Mouse (Mus musculus): ENCODE results near the gene Gm3233. TPM values are rescaled to one million over a fixed set of nuclear protein-coding genes. Genes with fewer than 3 reads are reported as not detected.
"Not testable (repeated sequence)": the region's sequence is repeated elsewhere in the genome, so short reads cannot be mapped to it uniquely, and the experiment has no call there.

Gm3233 gene
- polyA plus RNA-seq, 1 experiment from 2014 or later, result not detected

DNA sequence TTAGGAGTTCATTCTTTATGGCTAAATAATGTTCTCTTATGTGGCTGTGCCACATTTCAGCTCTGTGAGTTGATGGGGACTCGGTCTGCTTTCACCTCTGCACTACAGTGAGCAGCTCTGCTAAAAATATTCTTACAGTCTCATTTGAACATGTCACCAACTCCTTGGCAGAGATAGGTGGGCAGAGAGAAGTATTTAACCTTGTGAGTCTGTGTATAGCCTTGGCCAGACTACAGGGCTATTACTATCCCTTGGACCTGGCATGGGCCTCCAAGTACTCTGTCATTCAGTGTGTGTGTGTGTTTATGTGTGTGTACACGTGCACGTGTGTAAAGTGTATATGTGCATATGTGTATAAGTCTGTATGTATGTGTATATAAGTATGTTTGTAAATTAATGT lies 23.9 kb upstream of the Gm3233 start:
- ATAC-seq (ENCODE audit: low FRiP score, low TSS enrichment); H3K9ac ChIP-seq (replicated peaks; ENCODE audit: low read length); H3K4me2 ChIP-seq (ENCODE audit: low read length); H3K27ac ChIP-seq (replicated peaks; ENCODE audit: low read depth, low read length); DNase-seq; H3K9me3 ChIP-seq (ENCODE audit: control insufficient read depth, low read length); H3K27me3 ChIP-seq (ENCODE audit: control insufficient read depth, insufficient read depth, low read length); H3K4me3 ChIP-seq (replicated peaks; ENCODE audit: low read depth, low read length); H3K36me3 ChIP-seq (ENCODE audit: control insufficient read depth, insufficient read depth, low read length); H3K4me1 ChIP-seq (ENCODE audit: control insufficient read depth, insufficient read depth, low read length): not testable (repeated sequence)
- 87% methylated on average over 1 of the region's 3 CpGs for WGBS

DNA sequence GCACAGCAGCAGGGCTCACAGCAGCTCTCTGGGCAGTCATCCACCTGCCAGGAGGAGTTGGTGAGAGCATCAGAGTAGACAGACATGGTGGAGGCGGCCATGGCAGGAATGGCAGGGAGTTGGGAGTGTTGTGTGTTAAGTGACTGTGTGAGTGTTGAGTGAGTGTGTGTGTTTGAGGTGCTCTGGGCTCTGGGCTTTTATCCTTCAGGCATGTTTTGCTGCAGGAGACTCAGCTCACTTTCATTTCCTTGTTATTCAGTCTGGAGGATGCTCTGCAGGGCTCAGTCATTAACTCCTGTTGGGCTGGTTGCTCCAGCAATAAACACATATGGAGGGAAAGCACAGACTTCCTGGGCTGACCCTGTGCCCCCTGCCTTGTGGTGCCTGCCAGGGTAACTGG lies 23.0 kb upstream of the Gm3233 start, which contains the start of gene Gm3250:
Gene Gm3250 (minus strand): TSS at position 101 of the 400 bp plus-strand sequence.
- WGBS, result 60% methylated on average over 1 of the region's 1 CpGs

DNA sequence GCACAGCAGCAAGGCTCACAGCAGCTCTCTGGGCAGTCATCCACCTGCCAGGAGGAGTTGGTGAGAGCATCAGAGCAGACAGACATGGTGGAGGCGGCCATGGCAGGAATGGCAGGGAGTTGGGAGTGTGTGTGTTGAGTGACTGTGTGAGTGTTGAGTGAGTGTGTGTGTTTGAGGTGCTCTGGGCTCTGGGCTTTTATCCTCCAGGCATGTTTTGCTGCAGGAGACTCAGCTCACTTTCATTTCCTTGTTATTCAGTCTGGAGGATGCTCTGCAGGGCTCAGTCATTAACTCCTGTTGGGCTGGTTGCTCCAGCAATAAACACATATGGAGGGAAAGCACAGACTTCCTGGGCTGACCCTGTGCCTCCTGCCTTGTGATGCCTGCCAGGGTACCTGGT lies 17.4 kb upstream of the Gm3233 start, which contains the start of gene Gm7138:
Gene Gm7138 (minus strand): TSS at position 101 of the 400 bp plus-strand sequence.
- not testable (repeated sequence) for H3K4me1 ChIP-seq (ENCODE audit: control insufficient read depth, insufficient read depth, low read length); H3K4me2 ChIP-seq (ENCODE audit: low read length); H3K9ac ChIP-seq (replicated peaks; ENCODE audit: low read length); H3K4me3 ChIP-seq (replicated peaks; ENCODE audit: low read depth, low read length); H3K27me3 ChIP-seq (ENCODE audit: control insufficient read depth, insufficient read depth, low read length); H3K36me3 ChIP-seq (ENCODE audit: control insufficient read depth, insufficient read depth, low read length); ATAC-seq (ENCODE audit: low FRiP score, low TSS enrichment); H3K9me3 ChIP-seq (ENCODE audit: control insufficient read depth, low read length); H3K27ac ChIP-seq (replicated peaks; ENCODE audit: low read depth, low read length); DNase-seq
- 64% methylated on average over 1 of the region's 1 CpGs for WGBS

More for the DNA sequence above, 23.0 kb upstream of the Gm3233 start, which contains the start of gene Gm3250:
- H3K27me3 ChIP-seq (ENCODE audit: control insufficient read depth, insufficient read depth, low read length); H3K36me3 ChIP-seq (ENCODE audit: control insufficient read depth, insufficient read depth, low read length); H3K4me2 ChIP-seq (ENCODE audit: low read length); H3K27ac ChIP-seq (replicated peaks; ENCODE audit: low read depth, low read length); H3K9ac ChIP-seq (replicated peaks; ENCODE audit: low read length); ATAC-seq (ENCODE audit: low FRiP score, low TSS enrichment); DNase-seq; H3K9me3 ChIP-seq (ENCODE audit: control insufficient read depth, low read length); H3K4me1 ChIP-seq (ENCODE audit: control insufficient read depth, insufficient read depth, low read length); H3K4me3 ChIP-seq (replicated peaks; ENCODE audit: low read depth, low read length): not testable (repeated sequence)

DNA sequence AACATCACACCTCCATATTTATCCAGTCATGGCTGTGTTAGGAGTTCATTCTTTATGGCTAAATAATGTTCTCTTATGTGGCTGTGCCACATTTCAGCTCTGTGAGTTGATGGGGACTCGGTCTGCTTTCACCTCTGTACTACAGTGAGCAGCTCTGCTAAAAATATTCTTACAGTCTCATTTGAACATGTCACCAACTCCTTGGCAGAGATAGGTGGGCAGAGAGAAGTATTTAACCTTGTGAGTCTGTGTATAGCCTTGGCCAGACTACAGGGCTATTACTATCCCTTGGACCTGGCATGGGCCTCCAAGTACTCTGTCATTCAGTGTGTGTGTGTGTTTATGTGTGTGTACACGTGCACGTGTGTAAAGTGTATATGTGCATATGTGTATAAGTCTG lies 12.7 kb upstream of the Gm3233 start:
- H3K27me3 ChIP-seq (ENCODE audit: control insufficient read depth, insufficient read depth, low read length); DNase-seq; ATAC-seq (ENCODE audit: low FRiP score, low TSS enrichment); H3K4me1 ChIP-seq (ENCODE audit: control insufficient read depth, insufficient read depth, low read length); H3K9ac ChIP-seq (replicated peaks; ENCODE audit: low read length); H3K4me2 ChIP-seq (ENCODE audit: low read length); H3K4me3 ChIP-seq (replicated peaks; ENCODE audit: low read depth, low read length); H3K36me3 ChIP-seq (ENCODE audit: control insufficient read depth, insufficient read depth, low read length); H3K9me3 ChIP-seq (ENCODE audit: control insufficient read depth, low read length); H3K27ac ChIP-seq (replicated peaks; ENCODE audit: low read depth, low read length): not testable (repeated sequence)
- 88% methylated on average over 2 of the region's 3 CpGs for WGBS

DNA sequence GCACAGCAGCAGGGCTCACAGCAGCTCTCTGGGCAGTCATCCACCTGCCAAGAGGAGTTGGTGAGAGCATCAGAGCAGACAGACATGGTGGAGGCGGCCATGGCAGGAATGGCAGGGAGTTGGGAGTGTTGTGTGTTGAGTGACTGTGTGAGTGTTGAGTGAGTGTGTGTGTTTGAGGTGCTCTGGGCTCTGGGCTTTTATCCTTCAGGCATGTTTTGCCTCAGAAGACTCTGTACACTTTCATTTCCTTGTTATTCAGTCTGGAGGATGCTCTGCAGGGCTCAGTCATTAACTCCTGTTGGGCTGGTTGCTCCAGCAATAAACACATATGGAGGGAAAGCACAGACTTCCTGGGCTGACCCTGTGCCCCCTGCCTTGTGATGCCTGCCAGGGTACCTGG lies 11.7 kb upstream of the Gm3233 start, which contains the start of gene Gm3238:
Gene Gm3238 (minus strand): TSS at position 101 of the 400 bp plus-strand sequence.
- H3K4me3 ChIP-seq (replicated peaks; ENCODE audit: low read depth, low read length); DNase-seq; H3K4me2 ChIP-seq (ENCODE audit: low read length); H3K27ac ChIP-seq (replicated peaks; ENCODE audit: low read depth, low read length); H3K9ac ChIP-seq (replicated peaks; ENCODE audit: low read length); H3K4me1 ChIP-seq (ENCODE audit: control insufficient read depth, insufficient read depth, low read length); ATAC-seq (ENCODE audit: low FRiP score, low TSS enrichment); H3K27me3 ChIP-seq (ENCODE audit: control insufficient read depth, insufficient read depth, low read length); H3K36me3 ChIP-seq (ENCODE audit: control insufficient read depth, insufficient read depth, low read length); H3K9me3 ChIP-seq (ENCODE audit: control insufficient read depth, low read length): not testable (repeated sequence)
- WGBS, result 79% methylated on average over 1 of the region's 1 CpGs

DNA sequence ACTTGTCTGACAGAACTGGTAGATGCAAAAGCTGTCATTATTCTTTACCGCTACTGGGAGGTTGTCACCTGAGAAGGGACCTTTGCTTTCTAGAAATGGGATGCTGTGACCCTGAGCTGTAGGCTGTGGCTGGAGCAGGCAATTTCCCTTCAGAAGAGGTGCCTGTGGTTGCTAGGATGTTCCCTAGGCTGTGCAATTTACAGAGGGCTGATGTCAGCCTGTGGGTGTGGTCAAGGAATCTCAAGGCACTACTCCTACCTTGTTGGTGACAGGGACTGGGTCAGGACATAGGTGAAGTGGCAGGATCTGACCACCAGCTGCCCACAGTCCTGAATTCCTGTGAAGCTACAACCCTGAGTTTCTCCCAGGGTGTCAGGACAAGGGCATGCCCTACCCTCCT lies 10.2 kb upstream of the Gm3233 start:
- 81% methylated on average over 1 of the region's 1 CpGs for WGBS
- DNase-seq, result no peak
- H3K27ac ChIP-seq (replicated peaks; ENCODE audit: low read depth, low read length), result no peak overlapping the region
- no peaks in the 10 kb centered on the region for H3K9me3 ChIP-seq (ENCODE audit: control insufficient read depth, low read length)
- H3K4me2 ChIP-seq (ENCODE audit: low read length), result no peak overlapping the region
- H3K36me3 ChIP-seq (ENCODE audit: control insufficient read depth, insufficient read depth, low read length), result no peaks in the 10 kb centered on the region
- H3K9ac ChIP-seq (replicated peaks; ENCODE audit: low read length), result no peak overlapping the region
- no peak overlapping the region for H3K4me3 ChIP-seq (replicated peaks; ENCODE audit: low read depth, low read length)
- no peak for ATAC-seq (ENCODE audit: low FRiP score, low TSS enrichment)
- H3K4me1 ChIP-seq (ENCODE audit: control insufficient read depth, insufficient read depth, low read length), result no peaks in the 10 kb centered on the region
- no peaks in the 10 kb centered on the region for H3K27me3 ChIP-seq (ENCODE audit: control insufficient read depth, insufficient read depth, low read length)

DNA sequence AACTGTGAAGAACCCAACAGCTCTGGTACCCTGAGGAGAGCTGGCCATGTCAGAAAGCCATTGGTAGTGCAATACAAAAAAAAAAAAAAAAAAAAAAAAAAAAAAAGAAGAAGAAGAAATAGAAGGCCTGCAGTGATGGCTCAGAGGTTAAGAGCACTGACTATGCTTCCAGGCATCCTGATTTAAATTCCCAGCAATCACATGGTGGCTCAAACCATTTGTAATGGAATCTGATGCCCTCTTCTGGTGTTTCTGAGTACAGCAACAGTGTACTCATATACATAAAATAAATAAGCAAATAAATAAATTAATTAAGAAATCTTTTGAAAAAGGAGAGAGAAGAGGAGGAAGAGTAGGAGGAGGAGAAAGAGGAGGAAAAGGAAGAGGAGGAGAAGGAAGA lies 6.0 kb downstream of the Gm3233 start:
- no peak overlapping the region for H3K27ac ChIP-seq (replicated peaks; ENCODE audit: low read depth, low read length)
- ATAC-seq (ENCODE audit: low FRiP score, low TSS enrichment) (no peak), DNase-seq (no peak)
- no peaks in the 10 kb centered on the region for H3K36me3 ChIP-seq (ENCODE audit: control insufficient read depth, insufficient read depth, low read length)
- no peaks in the 10 kb centered on the region for H3K27me3 ChIP-seq (ENCODE audit: control insufficient read depth, insufficient read depth, low read length)
- no peaks in the 10 kb centered on the region for H3K4me1 ChIP-seq (ENCODE audit: control insufficient read depth, insufficient read depth, low read length)
- H3K9ac ChIP-seq (replicated peaks; ENCODE audit: low read length), result no peak overlapping the region
- H3K4me3 ChIP-seq (replicated peaks; ENCODE audit: low read depth, low read length), result no peak overlapping the region
- no peaks in the 10 kb centered on the region for H3K9me3 ChIP-seq (ENCODE audit: control insufficient read depth, low read length)
- H3K4me2 ChIP-seq (ENCODE audit: low read length), result no peak overlapping the region

DNA sequence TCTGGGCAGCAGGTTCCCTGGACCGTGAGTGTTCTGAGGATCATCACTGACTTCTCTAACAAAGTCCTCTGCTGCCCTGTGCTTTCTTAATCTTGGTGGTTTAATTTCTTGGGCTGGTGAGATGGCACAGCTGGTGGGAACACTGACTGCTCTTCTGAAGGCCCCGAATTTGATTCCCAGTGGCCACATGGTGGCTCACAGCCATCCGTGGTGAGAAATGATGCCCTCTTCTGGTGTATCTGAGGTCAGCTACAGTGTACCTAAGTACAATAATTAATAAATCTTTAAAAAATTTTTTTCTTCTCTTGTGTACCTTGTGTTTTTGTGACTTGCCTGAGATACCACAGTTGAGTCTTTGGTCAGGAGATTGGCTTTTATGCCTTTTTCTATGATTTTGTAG lies 7.2 kb downstream of the Gm3233 start:
- 62% methylated on average over 3 of the region's 3 CpGs for WGBS
- H3K9me3 ChIP-seq (ENCODE audit: control insufficient read depth, low read length), result not testable (repeated sequence)

DNA sequence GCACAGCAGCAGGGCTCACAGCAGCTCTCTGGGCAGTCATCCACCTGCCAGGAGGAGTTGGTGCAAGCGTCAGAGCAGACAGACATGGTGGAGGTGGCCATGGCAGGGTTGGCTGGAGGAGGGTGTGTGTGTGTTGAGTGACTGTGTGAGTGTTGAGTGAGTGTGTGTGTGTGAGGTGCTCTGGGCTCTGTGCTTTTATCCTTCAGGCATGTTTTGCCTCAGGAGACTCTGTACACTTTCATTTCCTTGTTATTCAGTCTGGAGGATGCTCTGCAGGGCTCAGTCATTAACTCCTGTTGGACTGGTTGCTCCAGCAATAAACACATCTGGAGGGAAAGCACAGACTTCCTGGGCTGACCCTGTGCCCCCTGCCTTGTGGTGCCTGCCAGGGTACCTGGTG lies 8.2 kb downstream of the Gm3233 start, which contains the start of gene Gm9736:
Gene Gm9736 (minus strand): TSS at position 101 of the 400 bp plus-strand sequence.
- not testable (repeated sequence) for DNase-seq; H3K36me3 ChIP-seq (ENCODE audit: control insufficient read depth, insufficient read depth, low read length); H3K9me3 ChIP-seq (ENCODE audit: control insufficient read depth, low read length); H3K4me2 ChIP-seq (ENCODE audit: low read length); H3K27ac ChIP-seq (replicated peaks; ENCODE audit: low read depth, low read length); H3K4me1 ChIP-seq (ENCODE audit: control insufficient read depth, insufficient read depth, low read length); H3K27me3 ChIP-seq (ENCODE audit: control insufficient read depth, insufficient read depth, low read length); ATAC-seq (ENCODE audit: low FRiP score, low TSS enrichment); H3K4me3 ChIP-seq (replicated peaks; ENCODE audit: low read depth, low read length); H3K9ac ChIP-seq (replicated peaks; ENCODE audit: low read length)
- 63% methylated on average over 1 of the region's 1 CpGs for WGBS

More for the DNA sequence above, 7.2 kb downstream of the Gm3233 start:
- H3K4me1 ChIP-seq (ENCODE audit: control insufficient read depth, insufficient read depth, low read length); H3K36me3 ChIP-seq (ENCODE audit: control insufficient read depth, insufficient read depth, low read length); H3K4me3 ChIP-seq (replicated peaks; ENCODE audit: low read depth, low read length); ATAC-seq (ENCODE audit: low FRiP score, low TSS enrichment); H3K9ac ChIP-seq (replicated peaks; ENCODE audit: low read length); H3K27me3 ChIP-seq (ENCODE audit: control insufficient read depth, insufficient read depth, low read length); H3K4me2 ChIP-seq (ENCODE audit: low read length); DNase-seq; H3K27ac ChIP-seq (replicated peaks; ENCODE audit: low read depth, low read length): not testable (repeated sequence)
